Mouse (Mus musculus): ENCODE measurements around the gene Ccnl2.
A peak's percentile ranks its signal among the peaks of the same experiment; 100 is the strongest.
"Not testable (repeated sequence)": the region's sequence is repeated elsewhere in the genome, so short reads cannot be mapped to it uniquely, and the experiment has no call there.

The Ccnl2 gene

GRCm38 (mm10) chr4:155811929-155812664 is at the start of gene Ccnl2:
Ccnl2 (plus strand) TSS chr4:155812489.
- DNase-seq (ENCODE audit: low spot score): peak; percentile 95

GRCm38 (mm10) chr4:155769496-155769879 is 42.8 kb upstream of the Ccnl2 start:
- DNase-seq (ENCODE audit: low spot score): no peak

GRCm38 (mm10) chr4:155769880-155770512 is 42.3 kb upstream of the Ccnl2 start:
- peak; percentile 82 for DNase-seq (ENCODE audit: low spot score)

GRCm38 (mm10) chr4:155770626-155771025 is 41.7 kb upstream of the Ccnl2 start:
- no peak for DNase-seq (ENCODE audit: low spot score)

- no peak for DNase-seq (ENCODE audit: low spot score)
Observed at GRCm38 (mm10) chr4:155771706-155772105, 40.6 kb upstream of the Ccnl2 start.

GRCm38 (mm10) chr4:155772786-155773185 is 39.5 kb upstream of the Ccnl2 start:
- DNase-seq (ENCODE audit: low spot score): no peak

GRCm38 (mm10) chr4:155773335-155774078 is 38.8 kb upstream of the Ccnl2 start:
- DNase-seq (ENCODE audit: low spot score): no peak

- DNase-seq (ENCODE audit: low spot score): peak; percentile 65
Observed at GRCm38 (mm10) chr4:155774280-155774754, 38.0 kb upstream of the Ccnl2 start, which contains the start of gene Vwa1. Vwa1 (minus strand) TSS chr4:155774698.

GRCm38 (mm10) chr4:155774971-155775740 is 37.1 kb upstream of the Ccnl2 start:
- no peak for DNase-seq (ENCODE audit: low spot score)

- DNase-seq (ENCODE audit: low spot score): no peak
Observed at GRCm38 (mm10) chr4:155775855-155776254, 36.4 kb upstream of the Ccnl2 start.

GRCm38 (mm10) chr4:155776704-155777335 is 35.5 kb upstream of the Ccnl2 start:
- DNase-seq (ENCODE audit: low spot score): no peak

- DNase-seq (ENCODE audit: low spot score): no peak
Observed at GRCm38 (mm10) chr4:155777816-155778215, 34.5 kb upstream of the Ccnl2 start.

GRCm38 (mm10) chr4:155779498-155779897 is 32.8 kb upstream of the Ccnl2 start:
- DNase-seq (ENCODE audit: low spot score): no peak

- DNase-seq (ENCODE audit: low spot score): no peak
Observed at GRCm38 (mm10) chr4:155780895-155781294, 31.4 kb upstream of the Ccnl2 start.

- DNase-seq (ENCODE audit: low spot score): no peak
Observed at GRCm38 (mm10) chr4:155783486-155784080, 28.7 kb upstream of the Ccnl2 start.

- DNase-seq (ENCODE audit: low spot score): peak; percentile 58
Observed at GRCm38 (mm10) chr4:155784081-155784701, 28.1 kb upstream of the Ccnl2 start.

- DNase-seq (ENCODE audit: low spot score): no peak
Observed at GRCm38 (mm10) chr4:155785246-155785645, 27.0 kb upstream of the Ccnl2 start.

GRCm38 (mm10) chr4:155785819-155786218 is 26.5 kb upstream of the Ccnl2 start, which contains the start of gene Tmem88b:
Tmem88b (minus strand) TSS chr4:155785874.
- DNase-seq (ENCODE audit: low spot score): no peak

GRCm38 (mm10) chr4:155788300-155788699 is 24.0 kb upstream of the Ccnl2 start:
- DNase-seq (ENCODE audit: low spot score): no peak

- DNase-seq (ENCODE audit: low spot score): not testable (repeated sequence)
Observed at GRCm38 (mm10) chr4:155788833-155789232, 23.5 kb upstream of the Ccnl2 start.
